Mouse (Mus musculus) retina, postnatal 1 day (tissue): ENCODE measurements at regions not wholly inside any gene's neighbourhood (a gene's known extent, or its start where the extent isn't known, plus 50 kb on each side); places are given as distances from the start of the nearest gene placed in this dataset.

Experiments used
- DNase-seq: peaks from one replicate; pipeline ENCODE4 v3.0.0-alpha.2; 2012

GRCm38 (mm10) chr11:34153749-34154525, 54.0 kb downstream of the Foxi1 start:
- DNase-seq: no peak

- peak; percentile 82 for DNase-seq
These were observed 51.1 kb upstream of the 4930469K13Rik start for GRCm38 (mm10) chr11:34149370-34149976.
